ENCODE assay signal across 24 mouse cellular contexts in genomic region chr17:28766781-28767515, GRCm38 (mm10). TPM values are rescaled to one million over a fixed set of nuclear protein-coding genes. Genes with fewer than 3 reads are reported as not detected.
"Had no signal": no experiment of that assay in that cellular context is flagged by ENCODE, and none has a peak within 500 bp of the region (broad histone marks: within the 10 kb centered on the region; RNA-seq: fewer than 3 reads in every experiment).

No protein-coding gene starts in this region.

- H3K9ac ChIP-seq: limb, embryonic 13.5 days; liver, embryonic 12.5 days; liver, embryonic 15.5 days; lung, embryonic 15.5 days; midbrain, embryonic 13.5 days; neural tube, embryonic 13.5 days; stomach, embryonic 15.5 days had no signal

- H3K36me3 ChIP-seq: limb, embryonic 10.5 days; limb, embryonic 13.5 days; liver, embryonic 12.5 days; liver, embryonic 15.5 days; lung, embryonic 15.5 days; midbrain, embryonic 10.5 days; midbrain, embryonic 13.5 days; neural tube, embryonic 13.5 days; stomach, embryonic 15.5 days had no signal

- DNase-seq: kidney, adult 18-20 months; kidney, postnatal 10 days; kidney, postnatal 36 days; layer of hippocampus, postnatal 36 days; liver; lung, adult 18-20 months; lung, postnatal 10 days; lung, postnatal 36 days; retina, postnatal 1 day; right cerebral cortex, postnatal 25 days; spleen, adult 18-20 months; thymus, postnatal 25 days had no signal

- H3K4me2 ChIP-seq: limb, embryonic 13.5 days; liver, embryonic 12.5 days; liver, embryonic 15.5 days; lung, embryonic 15.5 days; midbrain, embryonic 13.5 days; neural tube, embryonic 13.5 days; stomach, embryonic 15.5 days had no signal

- ATAC-seq: liver, embryonic 12.5 days; midbrain, embryonic 13.5 days had no signal

- H3K27me3 ChIP-seq: stomach, embryonic 15.5 days had no signal

- H3K9me3 ChIP-seq: limb, embryonic 10.5 days; limb, embryonic 13.5 days; liver, embryonic 12.5 days; liver, embryonic 15.5 days; lung, embryonic 15.5 days; megakaryocyte, embryonic 14.5 days; midbrain, embryonic 10.5 days; midbrain, embryonic 13.5 days; neural tube, embryonic 13.5 days; stomach, embryonic 15.5 days had no signal

- H3K4me3 ChIP-seq: left cerebral cortex, adult 2 months; limb, embryonic 10.5 days; limb, embryonic 13.5 days; liver, embryonic 12.5 days; liver, embryonic 15.5 days; lung, embryonic 15.5 days; megakaryocyte, embryonic 14.5 days; midbrain, embryonic 10.5 days; midbrain, embryonic 13.5 days; myocyte; neural tube, embryonic 13.5 days; stomach, embryonic 15.5 days had no signal

- H3K27ac ChIP-seq: left cerebral cortex, adult 2 months; limb, embryonic 10.5 days; limb, embryonic 13.5 days; liver, embryonic 12.5 days; liver, embryonic 15.5 days; lung, embryonic 15.5 days; midbrain, embryonic 10.5 days; midbrain, embryonic 13.5 days; neural tube, embryonic 13.5 days; stomach, embryonic 15.5 days had no signal

RNA-seq across cellular contexts. Expression of gene AC170998.1, which starts 41.1 kb away (rescaled TPM):
- polyA plus RNA-seq: myocyte had no signal
